Mouse (Mus musculus) hindbrain, embryonic 10.5 days (tissue): ENCODE results near the gene 3830417A13Rik. TPM values are rescaled to one million over a fixed set of nuclear protein-coding genes. Genes with fewer than 3 reads are reported as not detected.

ENCODE experiments used
- DNase-seq: peaks from one replicate; pipeline ENCODE4 v3.0.0-alpha.2; 2017; ENCODE audit warnings: low spot score
- H3K27ac ChIP-seq: fragments of 300-500 bp; sonication (generic); 2 replicates; pipeline ENCODE4 v1.5.1; 2016; ENCODE audit warnings: mild to moderate bottlenecking, moderate library complexity
- H3K27me3 ChIP-seq: fragments of 300-500 bp; sonication (generic); 2 replicates; pipeline ENCODE4 v1.6.1; 2016; ENCODE audit warnings: mild to moderate bottlenecking; ENCODE audit not compliant: poor library complexity, insufficient read depth, severe bottlenecking
- H3K36me3 ChIP-seq: fragments of 300-500 bp; sonication (generic); 2 replicates; pipeline ENCODE4 v1.6.1; 2016; ENCODE audit warnings: mild to moderate bottlenecking, moderate library complexity
- H3K4me1 ChIP-seq: fragments of 300-500 bp; sonication (generic); replicated peaks from 2 replicates; pipeline ENCODE4 v1.6.1; 2016; ENCODE audit warnings: mild to moderate bottlenecking
- H3K4me3 ChIP-seq: fragments of 300-500 bp; sonication (generic); 2 replicates; pipeline ENCODE4 v1.5.1; 2016; ENCODE audit warnings: mild to moderate bottlenecking, moderate library complexity
- H3K9me3 ChIP-seq: fragments of 300-500 bp; sonication (generic); 2 replicates; pipeline ENCODE4 v1.6.1; 2016; ENCODE audit warnings: mild to moderate bottlenecking, moderate library complexity
- WGBS: fragments of 180-500 bp; shearing (Covaris S2); methylation state at CpG from one replicate; pipeline ENCODE4 v1.1.7; 2016; 5-methylcytosine and 5-hydroxymethylcytosine counted together
- polyA plus RNA-seq: library from polyadenylated mRNA; unstranded; fragments of >200 nt; fragmentation: Nextera tagmentation; extraction: Ambion mirVana; gene quantifications from 2 replicates; pipeline ENCODE4 v1.2.1, GENCODE M21; 2016

3830417A13Rik gene
- 1.0 and 1.3 TPM in 2 replicates for polyA plus RNA-seq

DNA sequence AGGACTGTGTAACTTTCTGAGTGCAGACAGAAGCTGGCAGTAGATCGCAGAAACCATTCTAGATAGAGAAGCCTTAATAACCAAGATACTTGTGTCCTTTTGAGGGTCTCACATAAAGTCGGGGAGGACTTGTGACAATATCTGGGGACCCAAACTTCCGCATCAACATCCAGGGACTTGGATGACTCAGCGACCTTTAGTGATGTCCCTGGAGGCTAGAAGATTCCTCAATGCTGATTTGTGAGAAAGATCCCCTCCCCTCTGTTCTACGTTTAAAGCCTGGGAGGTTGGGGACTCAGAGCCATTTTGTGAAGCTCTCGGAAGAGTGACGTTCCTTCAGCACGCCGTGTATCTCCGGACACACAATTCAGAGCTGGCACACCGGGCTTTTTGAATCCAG, at the start of gene 3830417A13Rik:
3830417A13Rik (plus strand) TSS at position 301 of the 400 bp plus-strand sequence.
- H3K27ac ChIP-seq, result no peak within 1 kb of the TSS
- H3K4me3 ChIP-seq, result no peak within 1 kb of the TSS
- no peaks in the 10 kb centered on the region for H3K4me1 ChIP-seq
- no peaks in the 10 kb centered on the region for H3K27me3 ChIP-seq
- DNase-seq, result no peak
- WGBS, result 88% methylated on average over 11 of the region's 11 CpGs
- no peaks in the 10 kb centered on the region for H3K9me3 ChIP-seq
- H3K36me3 ChIP-seq, result no peaks in the 10 kb centered on the region

DNA sequence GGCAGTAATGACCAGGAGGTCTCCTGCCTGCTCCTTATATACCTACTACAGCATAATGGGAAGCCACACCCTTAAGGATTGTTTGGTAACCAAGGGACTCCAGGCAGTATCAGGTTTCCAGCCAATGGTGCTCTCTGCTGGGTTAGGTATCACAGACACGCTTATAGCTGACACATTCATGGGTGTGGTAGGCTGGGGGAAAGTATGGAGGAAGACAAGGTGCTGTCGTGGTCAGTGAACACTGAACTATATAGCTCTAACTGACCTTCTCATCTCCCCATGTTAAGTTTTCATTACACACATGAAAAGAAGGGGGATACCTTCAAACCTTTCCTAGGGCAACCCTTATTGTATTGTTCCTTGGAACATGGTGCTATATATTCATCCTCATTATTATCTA, 21.2 kb upstream of the 3830417A13Rik start, which contains the start of gene Gm6760:
Gm6760 (minus strand) TSS at position 101 of the 400 bp plus-strand sequence.
- Histone ChIP-seq H3K27me3 (no peaks in the 10 kb centered on the region), H3K4me1 (no peaks in the 10 kb centered on the region), H3K36me3 (no peaks in the 10 kb centered on the region), H3K4me3 (no peak within 1 kb of the TSS), H3K9me3 (no peaks in the 10 kb centered on the region), H3K27ac (no peak within 1 kb of the TSS)
- WGBS, result 75% methylated on average over 2 of the region's 2 CpGs
- no peak for DNase-seq

DNA sequence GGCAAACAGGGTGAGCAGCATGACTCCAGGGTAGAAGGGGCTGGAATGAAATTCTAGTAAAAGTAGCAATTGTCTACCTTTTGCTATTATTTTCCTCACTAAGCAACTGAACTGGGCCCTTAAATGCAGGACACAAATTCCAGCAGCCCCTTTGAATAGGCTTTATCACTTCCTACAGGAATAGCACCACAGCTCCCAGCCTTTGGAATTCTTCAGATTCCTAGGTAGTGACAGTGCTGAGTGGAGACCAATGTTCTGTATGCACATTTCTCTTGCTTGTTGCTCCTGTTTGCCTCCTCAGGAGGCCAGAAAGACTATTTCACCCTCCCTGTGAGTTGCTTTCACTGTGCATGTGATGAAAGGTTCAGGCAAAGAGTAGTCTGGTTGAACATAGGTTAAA, 7.9 kb downstream of the 3830417A13Rik start:
- no peak for DNase-seq
- H3K9me3 ChIP-seq, result no peaks in the 10 kb centered on the region
- no peaks in the 10 kb centered on the region for H3K36me3 ChIP-seq
- H3K27me3 ChIP-seq, result no peaks in the 10 kb centered on the region
- H3K4me3 ChIP-seq, result no peak overlapping the region
- no peak overlapping the region for H3K27ac ChIP-seq
- H3K4me1 ChIP-seq, result no peaks in the 10 kb centered on the region

Other genes starting within 250 kb of the 3830417A13Rik start
- not detected in 2 replicates for gene Gm6760, start 21.4 kb upstream of the 3830417A13Rik start, polyA plus RNA-seq
- gene Slitrk4, start 103.4 kb downstream of the 3830417A13Rik start, polyA plus RNA-seq, result 1.9 and 2.2 TPM in 2 replicates